19 mouse cellular contexts compared by ENCODE assay signal in genomic region chr1:167885776-167886175, GRCm38 (mm10).
"Had no signal": no experiment of that assay in that cellular context is flagged by ENCODE, and none has a peak within 500 bp of the region (broad histone marks: within the 10 kb centered on the region; RNA-seq: fewer than 3 reads in every experiment).

No protein-coding gene starts in this region.

- DNase-seq: liver, postnatal 0 days; lung, adult 2 months; lung, postnatal 14 days; lung, postnatal 36 days; midbrain, embryonic 14.5 days; right cerebral cortex, postnatal 14 days; thymus, adult 18-20 months; thymus, postnatal 14 days; thymus, postnatal 36 days had no signal

- H3K27me3 ChIP-seq: neural tube, embryonic 12.5 days; stomach, embryonic 15.5 days had no signal

- H3K4me1 ChIP-seq: liver, embryonic 15.5 days; lung, embryonic 15.5 days; megakaryocyte, embryonic 14.5 days; neural tube, embryonic 12.5 days; stomach, embryonic 15.5 days had no signal

- ATAC-seq: liver, postnatal 0 days; lung, postnatal 0 days; midbrain, embryonic 16.5 days had no signal

- H3K36me3 ChIP-seq: liver, embryonic 15.5 days; lung, embryonic 15.5 days; midbrain, embryonic 12.5 days; neural tube, embryonic 12.5 days; stomach, embryonic 15.5 days had no signal

- H3K9ac ChIP-seq: liver, embryonic 15.5 days; liver, postnatal 0 days; lung, embryonic 15.5 days; midbrain, embryonic 12.5 days; neural tube, embryonic 12.5 days; stomach, embryonic 15.5 days had no signal

- H3K4me2 ChIP-seq: liver, embryonic 15.5 days; lung, embryonic 15.5 days; midbrain, embryonic 12.5 days; neural tube, embryonic 12.5 days; stomach, embryonic 15.5 days had no signal

- H3K9me3 ChIP-seq: liver, embryonic 15.5 days; lung, embryonic 15.5 days; midbrain, embryonic 12.5 days; neural tube, embryonic 12.5 days; stomach, embryonic 15.5 days had no signal

- H3K27ac ChIP-seq: liver, embryonic 15.5 days; lung, embryonic 15.5 days; macrophage; midbrain, embryonic 12.5 days; neural tube, embryonic 12.5 days; stomach, embryonic 15.5 days; stomach, postnatal 0 days had no signal

- H3K4me3 ChIP-seq: liver, embryonic 15.5 days; lung, embryonic 15.5 days; megakaryocyte, embryonic 14.5 days; midbrain, embryonic 12.5 days; neural tube, embryonic 12.5 days; stomach, embryonic 15.5 days had no signal
